Mouse (Mus musculus): ENCODE data around the gene Hormad1.
A peak's percentile ranks its signal among the peaks of the same experiment; 100 is the strongest.

DNA sequence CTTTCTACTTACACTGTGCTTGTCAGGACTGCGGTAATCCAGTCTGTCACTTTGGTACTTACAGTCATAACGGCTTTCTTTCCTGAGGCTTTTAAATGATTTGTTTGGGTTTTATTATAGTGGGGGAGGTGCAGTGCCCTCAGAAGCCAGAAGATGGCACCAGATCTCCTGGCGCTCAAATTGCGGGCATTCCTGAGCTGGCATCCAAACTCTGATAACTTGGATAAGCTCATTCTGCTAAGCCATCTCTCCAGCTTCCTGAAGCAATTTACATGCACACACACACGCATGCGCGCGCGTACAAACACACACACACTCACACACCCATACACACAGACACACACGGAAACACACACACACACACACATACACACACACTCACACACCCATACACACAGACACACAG lies 42.0 kb upstream of the Hormad1 start:
- peak; percentile 100 for TF ChIP-seq CTCF (conservative IDR thresholded peaks at IDR 0.05; ENCODE audit: low read length)
- TF ChIP-seq NANOG (IDR thresholded peaks at IDR 0.05; ENCODE audit: borderline replicate concordance, low read length) = no peak
- TF ChIP-seq POU5F1 (IDR thresholded peaks at IDR 0.05; ENCODE audit: borderline replicate concordance, low read length) = no peak

All from E14TG2a.4 (cell line).